Mouse (Mus musculus): ENCODE results near the gene Vsir. TPM values are rescaled to one million over a fixed set of nuclear protein-coding genes. Genes with fewer than 3 reads are reported as not detected.
A peak's percentile ranks its signal among the peaks of the same experiment; 100 is the strongest.

Vsir gene
- total RNA-seq, 2 experiments from 2014 or later: 57.9 to 143 TPM

DNA sequence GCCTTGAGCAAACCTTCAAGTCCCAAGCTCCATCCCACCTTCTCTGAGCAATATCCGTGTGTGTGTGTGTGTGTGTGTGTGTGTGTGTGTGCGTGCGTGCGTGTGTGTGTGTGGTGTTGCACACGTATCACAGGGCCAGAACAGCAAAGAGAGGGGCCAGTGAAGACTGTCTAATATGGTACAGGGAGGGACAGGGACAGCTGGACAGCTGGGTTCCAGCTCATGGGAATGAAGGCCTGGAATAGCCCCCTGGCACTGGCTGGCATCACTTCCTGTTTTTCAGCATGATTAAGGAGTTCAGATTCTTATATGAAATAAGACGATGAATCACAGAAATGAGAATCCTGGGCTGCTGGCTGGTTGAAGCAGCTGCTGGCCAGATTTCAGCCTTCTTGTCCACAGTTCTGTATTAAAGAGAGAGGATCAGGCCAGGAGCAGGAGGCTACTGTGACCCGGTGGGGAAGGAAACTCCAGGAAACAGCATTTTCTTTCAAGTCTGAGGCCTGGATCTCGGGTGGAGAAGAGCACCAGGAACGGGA lies 32.8 kb downstream of the Vsir start:
- ATAC-seq (replicated peaks; ENCODE audit: poor library complexity, severe bottlenecking): peak; percentile 12; the same call in 1 of the 2 replicates

DNA sequence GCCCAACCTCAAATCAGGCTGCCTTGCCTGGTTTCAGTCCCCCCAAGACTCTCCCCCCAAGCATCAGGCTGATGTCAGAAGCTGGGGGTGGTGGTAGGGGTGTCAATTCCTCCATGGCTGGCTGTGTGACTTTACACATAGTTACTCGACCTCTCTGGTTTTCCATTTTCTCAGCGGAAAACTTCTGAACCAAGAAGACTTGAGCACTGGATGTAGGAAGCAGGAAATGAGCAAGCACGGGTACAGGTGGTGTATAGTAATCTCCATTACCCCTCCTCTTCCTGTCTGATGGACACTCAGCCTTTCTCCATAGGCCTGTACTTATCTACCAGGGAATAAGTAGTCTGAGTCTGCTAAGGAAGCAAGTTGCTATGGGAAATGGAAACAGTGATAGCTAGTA lies 33.6 kb downstream of the Vsir start:
- ATAC-seq (replicated peaks; ENCODE audit: poor library complexity, severe bottlenecking): no peak

DNA sequence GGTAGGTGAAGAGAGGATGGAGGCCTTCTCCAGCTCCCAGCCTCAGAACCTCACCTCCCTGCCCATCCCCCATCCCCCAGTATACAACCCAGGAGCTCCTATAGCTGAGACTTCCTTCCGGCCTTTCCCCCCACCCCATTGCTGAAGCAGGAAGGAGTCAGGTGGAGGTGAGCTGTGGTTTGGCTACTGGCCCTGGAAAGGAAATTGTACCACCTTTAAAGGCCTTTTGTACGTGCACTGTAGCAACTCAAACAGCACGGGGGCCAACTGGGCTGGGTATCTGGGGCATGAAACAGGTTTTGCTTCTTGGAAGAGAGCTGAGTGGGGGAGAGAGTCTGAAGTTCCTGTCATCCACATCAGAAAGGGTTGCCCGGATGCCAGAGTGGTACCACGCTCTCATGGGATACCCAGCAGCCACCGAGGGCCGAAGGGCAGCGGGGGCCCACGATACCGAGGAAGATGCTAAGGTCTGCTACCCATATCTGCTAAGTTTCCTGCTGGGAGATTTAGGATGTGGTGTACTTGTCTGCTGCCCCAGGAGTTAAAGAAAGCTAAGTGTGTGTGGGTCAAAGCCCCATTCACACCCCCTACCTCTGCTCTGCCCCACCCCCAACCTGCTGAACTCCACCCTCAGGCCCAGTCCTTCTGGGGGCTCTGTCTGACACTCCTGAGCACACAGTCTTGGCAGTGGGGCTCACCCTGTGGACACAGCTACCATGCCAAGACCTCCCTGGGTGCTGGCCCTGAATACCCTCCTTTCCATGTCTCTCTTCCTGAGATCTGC lies 34.7 kb downstream of the Vsir start:
- ATAC-seq (replicated peaks; ENCODE audit: poor library complexity, severe bottlenecking): no peak

DNA sequence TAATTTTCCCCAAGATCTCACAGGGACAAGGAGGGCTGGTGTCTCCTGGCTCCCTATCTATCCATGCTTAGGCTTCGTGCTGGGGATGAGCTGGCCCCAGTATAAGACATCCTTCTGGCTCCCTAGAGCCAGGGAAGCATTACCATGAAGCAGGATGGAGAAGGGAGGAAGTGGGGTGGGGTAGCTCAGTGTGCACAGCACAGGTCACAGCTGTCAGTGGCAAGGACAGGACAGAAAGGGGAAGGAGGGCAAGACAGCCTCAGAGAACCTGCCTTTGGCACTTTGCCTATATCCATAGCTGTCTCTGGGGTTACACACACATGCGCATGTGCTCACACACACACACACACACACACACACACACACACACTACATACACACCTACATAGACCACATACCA lies 41.7 kb downstream of the Vsir start:
- ATAC-seq (replicated peaks; ENCODE audit: poor library complexity, severe bottlenecking): peak; percentile 45

DNA sequence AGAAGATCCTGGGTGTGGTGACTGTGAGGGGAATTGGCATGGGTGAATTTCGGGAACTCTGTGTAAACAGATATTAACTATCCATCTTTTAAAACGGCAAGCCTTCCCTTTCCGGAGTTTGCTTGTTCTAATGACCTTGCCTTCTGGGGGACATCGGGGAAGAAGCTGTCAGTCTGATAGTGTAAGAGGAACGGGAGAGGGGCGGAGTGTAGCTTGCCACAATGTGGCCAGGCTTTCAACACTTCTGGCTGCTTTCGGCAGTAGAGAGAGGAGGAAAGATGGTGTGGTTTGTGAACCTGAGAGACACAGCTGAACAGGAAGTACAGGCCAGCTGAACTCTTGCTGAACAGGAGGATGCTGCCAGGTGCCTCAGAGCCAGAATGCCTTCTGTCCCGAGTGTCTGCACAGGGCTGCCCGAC lies 42.8 kb downstream of the Vsir start:
- ATAC-seq (replicated peaks; ENCODE audit: poor library complexity, severe bottlenecking): peak; percentile 81

DNA sequence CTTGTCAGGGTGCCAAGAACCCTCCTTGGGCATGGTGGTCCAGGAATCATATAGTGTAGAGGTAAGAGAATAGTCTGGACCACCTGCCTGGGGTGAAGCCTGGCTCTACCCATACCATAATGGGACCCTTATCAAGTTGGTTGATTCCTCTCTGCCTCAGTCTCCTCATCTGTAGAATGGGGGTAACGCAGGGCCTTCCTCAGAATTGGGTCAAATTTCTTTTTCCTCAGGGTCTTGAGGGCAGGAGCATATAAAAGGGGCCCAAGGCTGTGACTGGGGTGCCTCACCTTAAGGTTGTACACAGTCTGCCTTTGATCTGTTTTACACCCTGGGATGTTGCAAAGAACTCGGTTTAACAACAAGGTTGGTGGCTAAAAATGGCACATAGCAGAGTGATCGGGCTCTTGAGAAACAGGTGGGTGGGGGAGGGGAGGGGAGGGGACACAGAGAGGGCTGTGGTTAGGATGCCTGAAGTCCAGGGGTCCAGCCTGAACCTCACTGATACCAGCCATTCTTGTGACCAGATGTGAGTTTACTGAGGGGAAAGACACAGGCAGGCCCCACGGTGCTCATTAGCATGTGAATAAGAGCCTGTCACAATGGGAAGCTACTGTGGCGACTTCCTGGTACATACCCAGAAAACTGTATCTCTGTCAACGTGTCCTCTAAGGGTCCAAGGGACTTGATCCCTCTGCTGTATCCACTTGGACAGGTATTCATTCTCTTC lies 43.7 kb downstream of the Vsir start:
- no peak for ATAC-seq (replicated peaks; ENCODE audit: poor library complexity, severe bottlenecking)

DNA sequence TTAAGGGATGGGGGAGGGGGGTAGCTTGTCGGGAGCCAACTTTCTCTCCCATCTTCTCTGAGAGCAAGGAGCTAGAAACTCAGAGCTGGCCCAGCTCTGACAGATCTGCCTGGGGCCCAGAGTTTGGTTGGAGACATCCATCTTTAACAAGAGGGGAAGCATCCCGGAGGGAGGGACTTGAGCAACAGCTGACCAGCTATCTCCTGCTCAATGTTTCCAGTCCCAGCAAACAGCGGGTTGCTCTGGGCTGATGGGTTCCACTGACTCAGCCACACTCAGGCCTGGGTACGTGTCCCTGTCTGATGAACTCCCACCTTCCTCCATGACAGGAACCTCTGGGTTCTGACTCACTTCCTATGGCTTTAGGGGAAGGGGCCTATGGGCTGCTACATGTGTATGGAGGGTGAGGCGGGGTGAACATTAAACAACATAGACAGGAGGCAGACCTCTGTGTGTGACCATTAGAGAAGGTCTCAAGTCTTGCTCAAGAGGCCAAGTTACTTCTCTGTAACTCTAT lies 44.3 kb downstream of the Vsir start:
- ATAC-seq (replicated peaks; ENCODE audit: poor library complexity, severe bottlenecking): peak; percentile 38

DNA sequence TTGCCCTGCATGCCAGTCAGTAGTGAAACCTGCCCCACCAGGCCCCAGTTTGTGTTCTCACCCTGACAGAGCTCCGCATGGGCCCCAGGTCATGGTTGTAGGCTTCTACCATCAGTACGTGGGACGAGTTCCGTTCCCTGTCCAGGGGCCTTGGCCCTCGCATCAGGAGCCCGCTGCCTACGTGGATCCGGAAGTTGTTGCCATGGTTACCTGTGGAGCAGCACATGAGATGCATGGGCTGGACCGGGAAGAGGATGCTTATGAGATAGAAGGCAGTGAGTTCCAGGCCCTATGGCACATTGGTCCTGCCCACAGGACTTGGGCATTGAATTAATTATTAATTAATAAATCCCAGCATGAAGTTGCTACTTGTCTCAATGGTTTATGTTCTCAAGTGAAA lies 45.0 kb downstream of the Vsir start:
- no peak for ATAC-seq (replicated peaks; ENCODE audit: poor library complexity, severe bottlenecking)

DNA sequence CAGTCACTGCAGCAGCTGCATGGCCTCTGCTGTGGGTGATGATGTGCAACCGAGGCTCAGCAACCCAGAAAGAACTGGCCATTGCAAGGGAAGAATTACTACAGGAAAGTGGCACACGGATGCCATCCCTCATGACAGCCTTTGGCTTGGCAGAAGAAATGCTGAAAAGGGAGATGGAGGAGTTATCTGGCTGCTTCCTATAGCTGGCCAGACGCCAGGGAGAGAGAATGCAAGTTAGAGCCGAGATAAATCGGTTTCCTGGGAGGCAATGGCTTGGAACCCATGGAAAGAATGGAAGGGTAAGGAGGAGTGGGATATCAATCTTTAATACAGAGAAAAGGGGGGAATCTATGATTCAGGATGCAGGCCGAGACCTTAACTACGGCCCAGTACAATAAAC lies 48.3 kb downstream of the Vsir start:
- no peak for ATAC-seq (replicated peaks; ENCODE audit: poor library complexity, severe bottlenecking)

DNA sequence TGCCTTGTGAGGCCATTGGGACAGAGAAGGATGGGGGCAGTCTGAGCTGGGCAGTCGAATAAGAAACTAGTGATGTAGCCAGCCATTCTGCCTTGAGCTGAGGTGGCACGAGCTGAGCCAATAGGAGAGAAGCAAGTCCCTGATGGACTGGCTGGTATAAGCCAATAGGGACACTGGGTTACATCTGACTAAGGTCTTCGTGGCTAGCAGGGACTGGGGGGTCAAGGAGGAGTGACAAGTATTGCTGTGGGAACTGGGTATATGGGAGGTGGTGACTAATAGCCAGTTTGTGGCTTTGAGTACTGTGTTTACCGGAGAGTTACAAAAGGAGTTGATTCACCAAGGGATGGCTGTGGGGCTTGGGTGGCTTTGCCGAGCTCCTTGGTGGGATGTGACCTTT lies 49.0 kb downstream of the Vsir start:
- ATAC-seq (replicated peaks; ENCODE audit: poor library complexity, severe bottlenecking): peak; percentile 48

DNA sequence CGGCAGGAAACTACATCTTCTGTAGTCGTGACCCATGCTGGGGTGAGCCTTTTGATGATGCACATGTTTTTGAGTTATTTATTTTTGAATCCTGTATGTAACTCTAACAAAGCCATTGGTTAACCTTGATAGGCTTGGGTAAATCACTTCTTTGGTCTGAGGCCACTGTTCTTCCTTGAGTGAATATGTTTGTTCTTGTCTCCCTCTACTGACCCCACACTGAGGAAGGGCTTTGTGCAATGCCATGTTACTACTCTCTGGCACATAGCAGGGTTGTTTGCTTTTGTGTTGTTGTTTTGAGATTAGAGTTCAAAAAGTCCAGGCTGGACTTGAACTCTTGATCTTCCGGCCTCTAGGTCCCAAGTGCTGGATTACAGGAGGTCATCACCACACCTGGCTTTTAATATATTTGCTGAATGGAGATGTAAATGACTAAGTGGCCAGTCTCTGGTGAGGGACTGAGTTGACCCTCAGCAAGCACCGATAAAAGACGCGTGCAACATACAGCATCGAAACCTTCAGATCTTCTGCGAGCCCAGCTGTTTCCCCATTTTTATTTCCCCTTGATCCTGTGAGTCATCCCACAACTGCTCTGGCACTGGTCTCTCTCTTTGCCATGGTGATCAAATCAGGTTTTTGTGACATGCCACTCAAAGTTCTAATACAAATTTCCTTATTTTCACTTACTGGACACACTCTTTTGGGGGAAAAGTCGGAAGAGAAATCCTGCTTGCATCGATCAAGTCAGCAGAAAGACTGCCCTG lies 51.6 kb downstream of the Vsir start:
- peak; percentile 79 for ATAC-seq (replicated peaks; ENCODE audit: poor library complexity, severe bottlenecking)

DNA sequence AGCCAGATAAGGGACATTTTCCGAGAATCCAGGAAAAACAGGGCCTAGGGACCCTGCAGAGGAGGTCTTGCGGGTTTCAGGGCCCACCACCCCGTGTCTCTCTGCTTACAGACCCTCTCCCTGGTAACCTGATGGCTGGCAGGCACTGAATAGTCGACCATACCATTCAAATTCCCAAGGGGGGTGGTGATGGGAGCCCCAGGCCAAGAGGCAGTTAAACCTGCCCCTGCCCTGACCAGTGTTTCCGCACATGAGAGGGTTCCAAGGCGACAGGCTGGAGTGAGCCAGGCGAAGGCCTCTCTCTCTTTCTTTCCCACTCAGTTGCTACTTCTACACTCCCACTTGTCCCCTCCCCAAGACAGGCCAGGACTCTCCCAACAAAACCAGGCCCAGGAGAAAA lies 52.8 kb downstream of the Vsir start, which contains the start of gene Gm17455:
Gene Gm17455 (plus strand): TSS at position 278 of the 400 bp plus-strand sequence.
- no peak for ATAC-seq (replicated peaks; ENCODE audit: poor library complexity, severe bottlenecking)

DNA sequence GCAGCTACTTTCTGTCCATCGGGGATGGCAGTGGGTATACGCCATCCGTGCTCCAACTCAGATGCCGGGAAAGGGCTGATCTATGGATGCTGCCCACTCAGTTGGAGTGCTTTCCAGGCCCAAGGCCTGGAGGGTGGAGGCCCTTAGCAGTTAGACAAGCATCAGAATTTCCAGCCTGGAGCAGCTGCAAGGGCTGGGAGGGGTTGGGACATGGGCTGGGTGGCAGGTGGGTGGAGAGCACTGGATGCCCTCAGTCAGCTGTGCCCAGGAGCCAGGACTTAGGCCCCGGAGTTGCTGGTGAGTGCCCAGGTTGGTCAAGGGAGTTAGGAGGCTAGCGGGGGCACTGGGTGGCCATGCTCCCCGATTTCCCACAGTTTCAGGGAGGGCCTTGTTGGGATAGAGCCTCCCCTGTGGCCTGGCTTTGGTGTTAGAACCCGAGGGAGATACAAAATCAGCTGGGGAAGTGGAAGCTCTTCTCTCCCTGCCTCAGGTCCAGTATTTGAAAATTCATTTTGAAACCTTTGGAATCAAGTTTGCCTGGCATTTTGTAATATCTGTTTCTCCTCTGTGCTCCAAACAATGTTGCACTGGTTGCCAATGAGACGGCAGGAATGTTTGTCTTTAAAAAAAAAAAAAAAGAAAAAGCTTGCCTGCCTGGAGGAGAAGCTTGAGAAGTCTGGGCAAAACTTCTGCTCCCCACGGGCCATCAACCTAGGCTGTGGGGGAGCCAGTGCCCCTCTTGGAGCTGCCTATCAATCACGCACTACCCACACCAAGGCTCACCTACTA lies 54.0 kb downstream of the Vsir start:
- no peak for ATAC-seq (replicated peaks; ENCODE audit: poor library complexity, severe bottlenecking)

DNA sequence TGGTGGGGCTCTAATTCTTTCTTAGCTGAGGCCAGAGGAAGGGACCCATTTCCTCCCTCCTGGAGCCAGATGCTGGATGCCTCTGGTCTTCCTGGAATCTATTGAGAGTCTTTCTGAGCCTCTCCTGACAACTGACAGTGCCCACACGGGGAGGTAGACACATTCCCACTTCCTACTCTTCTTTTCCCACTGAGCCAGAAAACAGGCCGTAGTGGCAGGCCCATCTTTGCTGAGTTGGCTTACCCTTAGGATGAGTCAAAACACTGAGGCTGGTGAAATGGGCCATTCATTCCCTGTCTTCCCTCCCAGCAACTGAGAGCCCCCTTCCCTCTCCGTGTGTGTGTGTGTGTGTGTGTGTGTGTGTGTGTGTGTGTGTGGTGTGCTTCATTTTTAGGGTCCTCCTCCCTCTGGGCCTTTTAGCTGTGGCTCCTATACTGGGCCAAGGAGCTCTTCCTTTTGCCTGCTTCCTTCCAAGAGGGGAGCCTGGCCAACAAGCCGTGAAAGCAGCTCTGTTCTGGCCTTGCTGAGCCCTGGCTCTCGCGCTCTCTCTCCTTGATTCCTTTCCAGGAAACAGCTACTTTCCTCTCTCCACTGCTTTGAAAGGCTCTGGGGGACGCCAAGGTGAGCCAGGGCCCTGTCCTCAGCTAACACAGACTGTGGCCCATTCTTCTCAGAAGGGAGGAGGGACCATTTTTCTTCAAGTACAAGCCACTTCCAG lies 59.0 kb downstream of the Vsir start:
- ATAC-seq (replicated peaks; ENCODE audit: poor library complexity, severe bottlenecking): no peak

DNA sequence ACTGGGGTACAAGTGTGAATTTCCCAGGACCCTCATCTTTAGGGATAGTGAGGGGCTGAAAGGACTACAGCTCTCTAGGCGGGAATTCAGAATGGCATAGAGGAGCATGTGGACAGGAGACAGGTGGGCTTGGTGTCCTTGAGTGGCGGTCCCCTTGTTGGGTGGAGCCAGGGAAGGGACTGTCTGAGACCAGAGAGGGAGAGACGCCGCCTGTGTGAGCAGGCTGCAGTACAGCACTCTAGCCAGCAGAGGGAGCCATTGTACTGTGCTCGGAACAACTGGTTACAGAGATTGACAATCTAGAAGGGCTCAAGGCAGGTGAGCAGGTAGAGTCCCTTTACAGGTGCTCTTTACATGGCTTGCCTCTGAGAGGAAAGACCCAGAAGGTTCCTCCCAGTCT lies 61.2 kb downstream of the Vsir start:
- ATAC-seq (replicated peaks; ENCODE audit: poor library complexity, severe bottlenecking): peak; percentile 88

DNA sequence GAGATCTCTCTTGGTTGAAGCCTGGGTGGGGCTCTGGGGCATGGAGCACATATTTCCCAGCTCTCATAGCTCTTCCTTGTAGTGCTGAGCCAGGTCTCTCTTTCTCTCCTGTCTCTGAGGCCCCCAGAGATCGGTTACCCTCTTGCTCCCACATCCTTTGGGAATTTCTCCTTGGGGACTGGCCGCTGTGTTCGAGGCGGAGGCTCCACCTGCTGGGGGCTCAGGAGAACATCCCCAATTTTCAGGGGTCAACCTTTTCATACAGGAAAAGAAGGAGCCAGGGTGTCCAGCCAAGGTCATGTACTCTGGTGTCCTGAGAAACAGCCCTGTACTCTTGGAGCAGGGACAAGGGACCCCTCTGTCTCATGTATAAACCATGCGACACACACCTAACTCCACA lies 65.1 kb downstream of the Vsir start:
- ATAC-seq (replicated peaks; ENCODE audit: poor library complexity, severe bottlenecking): no peak

DNA sequence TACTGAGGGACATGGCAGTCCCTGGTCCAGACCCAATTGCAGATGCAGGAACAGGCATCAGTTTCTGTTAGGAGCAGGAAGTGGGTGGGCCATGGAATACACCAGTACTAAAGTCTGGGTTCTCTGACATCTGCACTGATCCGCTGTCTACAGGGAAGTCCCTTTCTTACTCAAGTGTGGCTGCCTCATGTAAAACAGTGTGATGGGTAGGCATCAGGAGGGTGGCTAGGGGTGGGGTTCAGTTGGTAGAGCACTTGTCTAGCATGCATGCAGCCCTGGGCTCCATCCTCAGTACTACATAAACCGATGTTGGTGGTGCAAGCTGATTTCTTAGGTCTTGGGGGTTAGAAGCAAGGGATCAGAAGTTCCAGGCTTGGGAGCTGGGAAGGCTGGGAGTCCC lies 67.1 kb downstream of the Vsir start:
- 0 out of 2 replicates have a peak, but pooled peaks have one; percentile 10 for ATAC-seq (replicated peaks; ENCODE audit: poor library complexity, severe bottlenecking)

DNA sequence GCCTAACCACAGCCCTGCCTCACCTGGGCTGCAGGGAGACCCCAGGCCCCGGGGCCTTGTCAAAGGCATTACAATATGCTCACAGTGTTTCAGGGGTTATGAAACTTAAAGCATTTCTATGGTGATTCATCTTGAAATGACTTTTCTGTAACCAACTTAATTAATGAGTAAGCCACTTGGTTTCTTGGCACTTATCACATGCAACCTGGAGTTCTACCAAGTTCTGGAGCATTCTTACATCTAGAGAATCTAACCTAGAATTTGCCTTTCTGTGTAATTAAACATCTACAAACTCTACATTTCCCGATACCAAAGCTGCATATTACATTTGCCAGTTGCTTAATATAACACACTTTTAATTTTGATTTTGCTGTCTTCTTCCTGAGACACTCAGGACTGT lies 70.4 kb downstream of the Vsir start:
- no peak for ATAC-seq (replicated peaks; ENCODE audit: poor library complexity, severe bottlenecking)

DNA sequence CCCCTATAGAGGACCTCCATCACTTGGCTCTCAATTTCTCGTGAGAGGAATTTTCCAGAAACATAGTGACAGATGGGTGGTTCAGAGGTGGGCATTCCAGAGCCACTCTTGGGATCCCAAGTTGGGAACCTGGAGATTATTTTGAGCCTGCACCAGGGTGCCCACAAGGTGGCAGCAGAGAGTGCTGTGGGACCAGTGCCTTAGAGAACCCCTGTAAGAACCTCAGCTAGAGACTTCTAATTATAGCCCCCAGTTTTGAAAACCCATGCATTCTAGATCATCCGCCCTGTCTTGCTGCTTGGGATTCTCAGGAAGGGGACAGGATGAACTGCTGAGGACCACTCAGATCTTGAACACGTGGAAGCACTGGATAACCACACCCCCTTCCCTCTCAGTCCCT lies 71.5 kb downstream of the Vsir start:
- ATAC-seq (replicated peaks; ENCODE audit: poor library complexity, severe bottlenecking): peak; percentile 30; the same call in 1 of the 2 replicates
